Mouse (Mus musculus) thymus, adult 2 months (tissue): ENCODE data around the gene Mmrn2. TPM values are rescaled to one million over a fixed set of nuclear protein-coding genes. Genes with fewer than 3 reads are reported as not detected.
"Not testable (repeated sequence)": the region's sequence is repeated elsewhere in the genome, so short reads cannot be mapped to it uniquely, and the experiment has no call there.

Source experiments
- DNase-seq: peaks from one replicate; pipeline ENCODE4 v3.0.0; 2021
- H3K27ac ChIP-seq: fragments of 200-500 bp; 2 replicates; pipeline ENCODE4 v1.5.1; 2012; ENCODE audit warnings: low read length, control low read depth; ENCODE audit not compliant: control insufficient read depth, insufficient read depth
- H3K27me3 ChIP-seq: fragments of 200-500 bp; 2 replicates; pipeline ENCODE4 v1.6.1; 2012; ENCODE audit warnings: mild to moderate bottlenecking, low read length, moderate library complexity, mixed read lengths; ENCODE audit not compliant: control insufficient read depth, insufficient read depth
- H3K36me3 ChIP-seq: fragments of 200-500 bp; 2 replicates; pipeline ENCODE4 v1.6.1; 2012; ENCODE audit warnings: mild to moderate bottlenecking, low read length, moderate library complexity; ENCODE audit not compliant: control insufficient read depth, insufficient read depth
- H3K4me1 ChIP-seq: fragments of 200-500 bp; replicated peaks from 2 replicates; pipeline ENCODE4 v1.6.1; 2012; ENCODE audit warnings: low read length; ENCODE audit not compliant: control insufficient read depth, insufficient read depth
- H3K4me3 ChIP-seq: fragments of 200-500 bp; 2 replicates; pipeline ENCODE4 v1.5.1; 2012; ENCODE audit warnings: mild to moderate bottlenecking, low read length, control low read depth, moderate library complexity; ENCODE audit not compliant: control insufficient read depth, insufficient read depth
- CTCF ChIP-seq: fragments of 200-500 bp; IDR thresholded peaks from 2 replicates; pipeline ENCODE4 v1.5.1; 2012; ENCODE audit warnings: mild to moderate bottlenecking, control low read depth, low read length, moderate library complexity, borderline replicate concordance; ENCODE audit not compliant: control insufficient read depth, poor library complexity, insufficient read depth; ENCODE audit errors: extremely low read depth
- POLR2A ChIP-seq: fragments of 200-500 bp; IDR thresholded peaks from 2 replicates; pipeline ENCODE4 v1.6.1; 2012; ENCODE audit warnings: mild to moderate bottlenecking, low read length, control low read depth, moderate library complexity; ENCODE audit not compliant: control insufficient read depth, poor library complexity, insufficient read depth; ENCODE audit errors: extremely low read depth
- WGBS: fragments of 180-500 bp; shearing (Covaris S2); methylation state at CpG from one replicate; pipeline ENCODE4 v1.1.7; 2018; 5-methylcytosine and 5-hydroxymethylcytosine counted together
- polyA plus RNA-seq: library from polyadenylated mRNA; depleted of rRNA; stranded (reverse); fragments of >200 nt; gene quantifications from 2 replicates; pipeline ENCODE4 v1.2.3, GENCODE M21; 2012

The Mmrn2 gene
- polyA plus RNA-seq, 1 experiment, result 3.9 TPM

DNA sequence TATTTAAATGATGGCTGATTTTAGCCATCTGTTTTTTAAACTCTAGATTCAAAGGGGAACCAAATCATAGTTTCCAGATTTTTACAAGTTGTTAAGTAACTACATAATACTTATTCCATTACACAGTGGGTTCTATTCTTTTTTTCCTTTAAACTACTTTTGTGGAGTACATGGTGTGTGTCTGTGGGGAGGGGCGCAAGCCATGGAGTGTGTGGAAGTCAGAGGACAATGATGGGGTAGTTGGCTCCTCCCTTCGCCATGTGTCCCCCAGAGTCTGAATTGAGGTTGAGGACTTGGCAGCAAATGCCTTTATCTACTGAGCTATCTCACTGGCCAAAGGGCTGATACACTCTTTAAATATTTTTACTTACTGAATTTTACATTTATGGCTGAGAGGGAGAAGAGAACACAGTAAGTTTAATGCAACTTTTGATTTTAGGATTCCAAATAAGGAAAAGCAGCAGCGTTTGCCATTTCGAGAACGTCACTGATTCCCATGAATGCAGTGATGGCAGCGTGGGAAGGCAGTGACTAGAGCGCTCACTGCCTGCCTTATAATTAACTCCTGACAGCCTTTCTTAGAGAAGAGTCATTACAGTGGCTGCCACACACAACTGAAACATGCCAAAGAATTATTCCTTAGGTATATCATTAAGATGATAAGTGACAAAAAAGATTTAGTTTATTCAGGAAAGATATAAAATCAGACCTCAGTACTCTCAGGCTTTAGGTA is 37.1 kb downstream of the Mmrn2 start:
- Histone ChIP-seq H3K27ac (no peak overlapping the region), H3K27me3 (no peaks in the 10 kb centered on the region), H3K4me3 (no peak overlapping the region), H3K4me1 (no peaks in the 10 kb centered on the region), H3K36me3 (no peaks in the 10 kb centered on the region)
- no peak for TF ChIP-seq POLR2A
- no peak for TF ChIP-seq CTCF
- WGBS, result 96% methylated on average over 7 of the region's 7 CpGs
- DNase-seq, result no peak

DNA sequence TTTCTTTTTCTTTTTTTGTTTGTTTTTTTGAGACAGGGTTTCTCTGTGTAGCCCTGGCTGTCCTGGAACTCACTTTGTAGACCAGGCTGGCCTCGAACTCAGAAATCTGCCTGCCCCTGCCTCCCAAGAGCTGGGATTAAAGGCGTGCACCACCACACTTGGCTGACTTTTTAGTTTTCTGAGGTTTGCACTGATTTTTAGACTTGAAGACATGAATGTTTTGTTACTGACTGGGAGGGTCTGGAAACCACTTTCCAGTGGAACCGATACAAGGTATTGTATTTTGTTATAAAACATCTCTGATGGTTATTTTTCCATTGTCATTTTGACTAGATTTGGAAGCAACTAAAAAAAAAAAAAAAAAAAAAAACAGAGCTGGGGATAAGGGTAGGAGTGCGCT is 41.7 kb downstream of the Mmrn2 start:
- DNase-seq, H3K4me1 ChIP-seq, H3K4me3 ChIP-seq, H3K36me3 ChIP-seq, H3K27me3 ChIP-seq, H3K27ac ChIP-seq: not testable (repeated sequence)
- WGBS, result 91% methylated on average over 4 of the region's 4 CpGs

DNA sequence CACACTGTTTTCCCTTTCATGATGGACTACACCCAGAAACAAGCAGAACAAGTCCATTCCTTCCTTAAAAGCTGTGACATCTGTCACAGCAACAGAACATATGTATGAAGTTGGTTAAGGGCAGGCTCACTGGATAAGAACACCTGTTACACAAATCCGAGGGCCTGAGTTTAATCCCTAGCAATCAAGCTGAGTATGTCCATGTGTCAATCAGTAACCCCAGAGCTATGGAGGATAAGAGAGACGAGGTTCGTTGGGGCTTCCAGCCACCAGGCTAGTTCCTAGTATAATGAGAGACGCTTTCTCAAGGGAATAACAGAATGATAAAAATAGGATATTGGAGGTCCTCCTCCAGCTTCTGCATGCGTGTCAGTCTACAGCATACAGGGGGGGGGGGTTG is 42.2 kb downstream of the Mmrn2 start:
- WGBS, result 88% methylated on average over 5 of the region's 5 CpGs

DNA sequence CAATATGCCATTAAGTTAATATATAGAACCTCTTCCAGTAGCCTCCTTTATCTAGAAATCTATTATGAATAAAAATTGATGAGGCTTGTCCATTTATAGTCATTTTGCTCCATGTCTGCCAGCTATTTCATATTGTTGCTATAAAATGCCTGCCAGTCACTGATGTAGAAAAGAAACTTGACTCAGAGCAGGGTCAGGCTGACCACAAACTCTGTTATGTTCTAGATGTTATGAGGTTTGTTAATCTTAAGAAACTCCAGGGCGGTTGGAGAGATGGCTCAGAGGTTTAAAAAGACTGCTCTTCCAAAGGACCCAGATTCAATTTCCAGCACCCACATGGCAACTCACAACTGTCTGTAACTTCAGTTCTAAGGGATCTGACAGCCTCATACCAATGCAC is 45.8 kb downstream of the Mmrn2 start:
- no peak for DNase-seq
- Histone ChIP-seq H3K4me1 (no peaks in the 10 kb centered on the region), H3K27ac (no peak overlapping the region), H3K27me3 (no peaks in the 10 kb centered on the region), H3K36me3 (no peaks in the 10 kb centered on the region), H3K4me3 (no peak overlapping the region)
- 82% methylated on average over 1 of the region's 1 CpGs for WGBS
- TF ChIP-seq POLR2A, result no peak
- TF ChIP-seq CTCF, result no peak

More for the DNA sequence above, 42.2 kb downstream of the Mmrn2 start:
- H3K36me3 ChIP-seq, result no peaks in the 10 kb centered on the region
- H3K27ac ChIP-seq, result no peak overlapping the region
- DNase-seq, result no peak
- no peaks in the 10 kb centered on the region for H3K4me1 ChIP-seq
- no peaks in the 10 kb centered on the region for H3K27me3 ChIP-seq
- TF ChIP-seq CTCF, result no peak
- TF ChIP-seq POLR2A, result no peak
- H3K4me3 ChIP-seq, result no peak overlapping the region

DNA sequence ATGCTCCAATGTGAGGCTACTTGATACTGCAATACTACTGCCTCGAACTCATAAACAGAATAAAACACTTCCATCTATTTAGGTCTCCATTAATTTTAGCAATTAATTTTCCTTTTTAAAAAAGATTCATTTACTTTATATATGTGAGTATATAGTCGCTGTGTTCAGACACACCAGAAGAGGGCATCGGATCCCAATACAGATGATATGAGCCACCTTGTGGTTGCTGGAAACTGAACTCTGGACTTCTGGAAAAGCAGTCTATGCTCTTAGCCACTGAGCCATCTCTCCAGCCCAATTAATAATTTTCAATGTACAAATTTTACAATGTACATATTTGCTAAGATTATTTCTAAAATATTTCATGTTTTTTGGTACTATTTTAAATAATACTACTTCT is 53.0 kb downstream of the Mmrn2 start:
- no peaks in the 10 kb centered on the region for H3K36me3 ChIP-seq
- H3K4me3 ChIP-seq, result no peak overlapping the region
- no peaks in the 10 kb centered on the region for H3K4me1 ChIP-seq
- no peak for DNase-seq
- TF ChIP-seq POLR2A (no peak), CTCF (no peak)
- WGBS, result 93% methylated on average over 3 of the region's 3 CpGs
- H3K27ac ChIP-seq, result no peak overlapping the region
- H3K27me3 ChIP-seq, result no peaks in the 10 kb centered on the region

DNA sequence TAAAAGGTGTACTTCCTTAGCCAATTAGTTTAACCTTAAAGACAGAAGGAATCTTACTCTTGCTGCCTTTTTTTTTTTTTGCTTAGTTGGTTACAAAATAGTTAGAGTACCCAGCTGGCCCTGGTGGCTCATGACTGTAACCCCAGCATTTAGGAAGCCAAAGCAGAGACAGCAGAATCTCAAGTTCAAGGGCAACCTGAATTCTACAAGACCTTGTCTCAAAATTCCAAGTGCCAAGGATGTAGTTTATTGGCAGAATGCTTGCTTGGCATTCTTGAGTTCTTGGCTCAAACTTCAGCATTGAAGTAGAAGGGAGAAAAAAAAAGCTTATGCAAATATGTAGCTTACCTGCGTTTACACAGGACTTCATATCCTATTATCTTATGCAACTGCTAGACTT is 53.8 kb downstream of the Mmrn2 start:
- Histone ChIP-seq H3K4me3 (no peak overlapping the region), H3K4me1 (no peaks in the 10 kb centered on the region), H3K27me3 (no peaks in the 10 kb centered on the region), H3K36me3 (no peaks in the 10 kb centered on the region), H3K27ac (no peak overlapping the region)
- DNase-seq, result no peak
- no peak for TF ChIP-seq POLR2A
- TF ChIP-seq CTCF, result no peak
- 92% methylated on average over 1 of the region's 1 CpGs for WGBS

DNA sequence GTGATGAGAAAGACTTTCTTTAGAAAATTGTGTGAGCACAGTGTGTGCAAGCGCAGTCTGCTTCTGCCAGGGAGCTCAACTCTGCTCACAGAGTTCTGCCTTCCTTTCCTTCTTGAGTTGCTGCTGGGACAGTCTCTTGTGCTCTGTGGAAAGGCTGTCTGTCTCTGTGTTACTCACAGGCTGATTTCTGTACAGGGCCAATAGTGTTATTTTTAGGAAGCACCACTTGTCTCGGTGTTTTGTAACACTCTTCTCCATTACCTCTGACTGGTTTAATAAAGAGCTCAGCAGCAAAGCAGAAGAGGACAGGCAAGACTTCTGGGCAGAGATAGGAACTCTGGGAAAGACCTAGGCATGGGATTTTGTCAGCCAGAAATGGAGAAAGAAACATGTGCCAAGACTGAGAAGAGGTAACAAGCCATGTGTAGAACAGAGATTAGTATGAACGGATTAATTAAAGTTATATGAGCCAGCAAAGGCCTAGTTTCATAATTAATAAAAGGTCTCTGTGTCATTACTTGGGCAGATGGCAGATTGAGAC is 65.3 kb downstream of the Mmrn2 start:
- no peak overlapping the region for H3K4me3 ChIP-seq
- no peaks in the 10 kb centered on the region for H3K27me3 ChIP-seq
- 72% methylated on average over 3 of the region's 3 CpGs for WGBS
- no peaks in the 10 kb centered on the region for H3K36me3 ChIP-seq
- TF ChIP-seq POLR2A (no peak), CTCF (no peak)
- DNase-seq, result no peak
- no peak overlapping the region for H3K27ac ChIP-seq
- H3K4me1 ChIP-seq, result no peaks in the 10 kb centered on the region
